Mouse (Mus musculus) forebrain, embryonic 15.5 days (tissue): Measurements from ENCODE around the gene Rims4. TPM values are rescaled to one million over a fixed set of nuclear protein-coding genes. Genes with fewer than 3 reads are reported as not detected.

Experiments
- polyA plus RNA-seq: library from polyadenylated mRNA; unstranded; fragments of >200 nt; fragmentation: Nextera tagmentation; extraction: Ambion mirVana; gene quantifications from 2 replicates; pipeline ENCODE4 v1.2.1, GENCODE M21; 2015

The Rims4 gene
- polyA plus RNA-seq, 1 experiment from 2014 or later, result 7.7 TPM

Other genes with a start within 250 kb of the Rims4 start
- 4.0 and 4.8 TPM in 2 replicates for gene Ada, start 168.4 kb downstream of the Rims4 start, polyA plus RNA-seq
- 0.14 and 0.25 TPM in 2 replicates for gene Ccn5, start 97.8 kb downstream of the Rims4 start, polyA plus RNA-seq
- gene Kcnk15, start 65.0 kb downstream of the Rims4 start, polyA plus RNA-seq, result not detected in 2 replicates
- gene Ywhab, start 76.3 kb upstream of the Rims4 start, polyA plus RNA-seq, result 431 and 450 TPM in 2 replicates
- gene Pabpc1l, start 106.8 kb upstream of the Rims4 start, polyA plus RNA-seq, result 2.9 and 4.2 TPM in 2 replicates
- 23.8 and 28.0 TPM in 2 replicates for gene Stk4, start 151.6 kb upstream of the Rims4 start, polyA plus RNA-seq
- gene Tomm34, start 152.5 kb upstream of the Rims4 start, polyA plus RNA-seq, result 52.5 and 55.5 TPM in 2 replicates